Mouse (Mus musculus): Measurements from ENCODE around the gene Slc30a5. TPM values are rescaled to one million over a fixed set of nuclear protein-coding genes. Genes with fewer than 3 reads are reported as not detected.
"Not testable (repeated sequence)": the region's sequence is repeated elsewhere in the genome, so short reads cannot be mapped to it uniquely, and the experiment has no call there.

Slc30a5 gene
- total and polyA plus RNA-seq, 3 experiments, result 57.4 to 58.3 TPM; not detected in 1

DNA sequence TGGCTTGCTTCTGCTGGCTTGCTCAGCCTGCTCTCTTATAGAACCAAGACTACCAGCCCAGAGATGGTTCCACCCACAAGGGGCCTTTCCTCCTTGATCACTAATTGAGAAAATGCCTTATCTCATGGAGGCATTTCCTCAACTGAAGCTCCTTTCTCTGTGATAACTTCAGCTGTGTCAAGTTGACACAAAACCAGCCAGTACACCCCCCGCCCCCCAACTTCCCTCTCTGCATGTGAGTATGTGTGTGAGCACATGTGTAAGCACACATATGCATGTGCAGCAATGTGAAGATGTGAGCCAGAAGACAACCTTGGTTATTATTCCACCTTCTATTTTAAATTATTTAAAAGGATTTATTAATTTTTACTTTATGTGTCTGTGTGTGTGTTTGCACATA, 30.7 kb upstream of the Slc30a5 start:
- H3K9me3 ChIP-seq (replicated peaks; ENCODE audit: insufficient read depth, low read length); H3K9ac ChIP-seq (ENCODE audit: control insufficient read depth, low read depth, low read length, poor library complexity, severe bottlenecking); H3K4me3 ChIP-seq (ENCODE audit: control insufficient read depth in 1 of 2, insufficient read depth in 1 of 2, low read depth in 2 of 2, low read length in 2 of 2); H3K79me2 ChIP-seq (ENCODE audit: control insufficient read depth, insufficient read depth, low read length, poor library complexity); H3K27me3 ChIP-seq (ENCODE audit: control insufficient read depth in 1 of 2, insufficient read depth in 2 of 2, low read length in 2 of 2): not testable (repeated sequence)
- Histone ChIP-seq H3K27ac (ENCODE audit: control insufficient read depth, low read depth, low read length) (peak overlapping the region; percentile 73), H3K4me1 (ENCODE audit: control insufficient read depth in 1 of 2, insufficient read depth in 2 of 2, low read length in 2 of 2) (peaks cover 30 to 51% of the 10 kb centered on the region in 2 experiments), H3K36me3 (ENCODE audit: control insufficient read depth in 1 of 2, insufficient read depth in 2 of 2, low read length in 2 of 2) (peaks cover 0 to 43% of the 10 kb centered on the region in 2 experiments; a peak in 2 of 4 replicates)
- TF ChIP-seq MYC (IDR thresholded peaks at IDR 0.05; ENCODE audit: low read depth, low read length) (peak; percentile 90), TCF12 (IDR thresholded peaks at IDR 0.05; ENCODE audit: low read depth, low read length) (peak; percentile 82), CHD2 (IDR thresholded peaks at IDR 0.05; ENCODE audit: low read length) (peak; percentile 23; the same call in 1 of the 2 replicates), GATA1 (IDR thresholded peaks at IDR 0.05; ENCODE audit: low read depth, low read length) (peak; percentile 70), MAZ (IDR thresholded peaks at IDR 0.05; ENCODE audit: low read depth, low read length) (peak; percentile 42; the same call in 1 of the 2 replicates), BHLHE40 (IDR thresholded peaks at IDR 0.05; ENCODE audit: borderline replicate concordance, low read depth, low read length) (peak; percentile 77; the same call in 1 of the 2 replicates), MAX (IDR thresholded peaks at IDR 0.05; ENCODE audit: low read length) (peak; percentile 72; the same call in 1 of the 2 replicates), EP300 (IDR thresholded peaks at IDR 0.05; ENCODE audit: low read depth in 1 of 2, low read length in 2 of 2) (peak; percentile 72 to 83), ETS1 (IDR thresholded peaks at IDR 0.05; ENCODE audit: low read depth, low read length) (peak; percentile 89), MXI1 (IDR thresholded peaks at IDR 0.05; ENCODE audit: low read depth, low read length) (peak; percentile 78), SIN3A (IDR thresholded peaks at IDR 0.05; ENCODE audit: low read length) (peak; percentile 70), MYB (IDR thresholded peaks at IDR 0.05; ENCODE audit: low read depth, low read length) (peak; percentile 57)
- DNase-seq (ENCODE audit: low read depth, low spot score), result peak; percentile 80

DNA sequence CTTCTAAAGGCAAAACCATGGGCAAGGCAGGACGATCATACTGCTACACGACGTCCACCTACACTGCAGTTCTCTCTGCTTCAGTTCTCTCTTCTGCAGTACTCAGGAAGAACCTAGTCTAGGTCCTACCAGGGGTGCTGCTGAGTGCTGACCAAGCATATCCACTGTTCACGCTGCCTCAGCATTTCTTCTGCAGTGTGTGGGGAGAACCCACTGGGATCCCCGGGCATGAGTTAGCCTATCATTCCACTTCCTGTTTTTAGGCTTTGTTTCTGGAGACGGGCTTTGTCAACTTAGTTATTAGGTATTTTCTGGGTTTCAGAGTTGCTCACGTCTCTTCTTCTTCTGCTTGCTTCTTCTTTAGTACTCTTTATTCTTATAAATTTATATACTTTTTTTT, 25.9 kb upstream of the Slc30a5 start:
- Histone ChIP-seq H3K79me2 (ENCODE audit: control insufficient read depth, insufficient read depth, low read length, poor library complexity) (no peaks in the 10 kb centered on the region), H3K9me3 (replicated peaks; ENCODE audit: insufficient read depth, low read length) (no peaks in the 10 kb centered on the region), H3K4me3 (ENCODE audit: control insufficient read depth in 1 of 2, insufficient read depth in 1 of 2, low read depth in 2 of 2, low read length in 2 of 2) (no peak overlapping the region), H3K27me3 (ENCODE audit: control insufficient read depth in 1 of 2, insufficient read depth in 2 of 2, low read length in 2 of 2) (no peaks in the 10 kb centered on the region), H3K36me3 (ENCODE audit: control insufficient read depth in 1 of 2, insufficient read depth in 2 of 2, low read length in 2 of 2) (peaks cover 0 to 11% of the 10 kb centered on the region in 2 experiments; a peak in 2 of 4 replicates), H3K4me1 (ENCODE audit: control insufficient read depth in 1 of 2, insufficient read depth in 2 of 2, low read length in 2 of 2) (peaks cover 4 to 28% of the 10 kb centered on the region in 2 experiments), H3K9ac (ENCODE audit: control insufficient read depth, low read depth, low read length, poor library complexity, severe bottlenecking) (no peak overlapping the region), H3K27ac (ENCODE audit: control insufficient read depth, low read depth, low read length) (no peak overlapping the region)
- peak; percentile 68 for DNase-seq (ENCODE audit: low read depth, low spot score)
- TF ChIP-seq NELFE (IDR thresholded peaks at IDR 0.05; ENCODE audit: low read depth, low read length) (no peak), TBP (IDR thresholded peaks at IDR 0.05; ENCODE audit: low read depth, low read length) (no peak), GATA1 (IDR thresholded peaks at IDR 0.05; ENCODE audit: low read depth, low read length) (no peak), MYC (IDR thresholded peaks at IDR 0.05; ENCODE audit: low read depth, low read length) (no peak), ZNF384 (IDR thresholded peaks at IDR 0.05; ENCODE audit: low read depth, low read length) (no peak), ZMIZ1 (IDR thresholded peaks at IDR 0.05; ENCODE audit: low read depth, low read length) (no peak), MEF2A (IDR thresholded peaks at IDR 0.05; ENCODE audit: extremely low read depth, insufficient replicate concordance, low read depth, low read length, poor library complexity, severe bottlenecking) (no peak), POLR2AphosphoS5 (IDR thresholded peaks at IDR 0.05; ENCODE audit: borderline replicate concordance, low read depth, low read length) (no peak), NRF1 (IDR thresholded peaks at IDR 0.05; ENCODE audit: insufficient read depth, low read depth, low read length, poor library complexity, severe bottlenecking) (no peak), POLR2AphosphoS2 (IDR thresholded peaks at IDR 0.05; ENCODE audit: low read length) (no peak), TAL1 (IDR thresholded peaks at IDR 0.05; ENCODE audit: low read length) (no peak), TCF12 (IDR thresholded peaks at IDR 0.05; ENCODE audit: low read depth, low read length) (no peak), CHD1 (IDR thresholded peaks at IDR 0.05; ENCODE audit: low read depth, low read length) (no peak), MYB (IDR thresholded peaks at IDR 0.05; ENCODE audit: low read depth, low read length) (no peak), HCFC1 (IDR thresholded peaks at IDR 0.05; ENCODE audit: low read depth, low read length) (no peak), RAD21 (IDR thresholded peaks at IDR 0.05; ENCODE audit: low read depth, low read length) (no peak), CTCF (IDR thresholded peaks at IDR 0.05 in 2 of 3, conservative IDR thresholded peaks at IDR 0.05 in 1 of 3; ENCODE audit: control insufficient read depth in 1 of 3, insufficient read depth in 1 of 3, low read depth in 2 of 3, low read length in 3 of 3, poor library complexity in 1 of 3, severe bottlenecking in 1 of 3) (no peak), JUND (IDR thresholded peaks at IDR 0.05; ENCODE audit: low read depth, low read length) (no peak), KAT2A (conservative IDR thresholded peaks at IDR 0.05; ENCODE audit: low read depth, low read length) (no peak), MXI1 (IDR thresholded peaks at IDR 0.05; ENCODE audit: low read depth, low read length) (no peak), UBTF (IDR thresholded peaks at IDR 0.05; ENCODE audit: borderline replicate concordance, insufficient read depth, low read depth, low read length) (no peak), CHD2 (IDR thresholded peaks at IDR 0.05; ENCODE audit: low read length) (no peak), POLR2A (IDR thresholded peaks at IDR 0.05; ENCODE audit: control insufficient read depth in 1 of 2, insufficient read depth in 1 of 2, low read depth in 1 of 2, low read length in 2 of 2, poor library complexity in 1 of 2) (no peak), ELF1 (IDR thresholded peaks at IDR 0.05; ENCODE audit: low read depth, low read length) (0 out of 2 replicates have a peak, but pooled peaks have one; percentile 49), EP300 (IDR thresholded peaks at IDR 0.05; ENCODE audit: low read depth in 1 of 2, low read length in 2 of 2) (peak in 1 of 2 experiments; percentile 36; a peak in 1 of 4 replicates), SMC3 (IDR thresholded peaks at IDR 0.05; ENCODE audit: low read depth, low read length) (no peak)
